Mouse (Mus musculus) kidney, postnatal 10 days (tissue): ENCODE results near the gene Mfsd12.

Source experiments
- DNase-seq: peaks from one replicate; pipeline ENCODE4 v3.0.0; 2021; ENCODE audit warnings: mixed read lengths

Mfsd12 gene

DNA sequence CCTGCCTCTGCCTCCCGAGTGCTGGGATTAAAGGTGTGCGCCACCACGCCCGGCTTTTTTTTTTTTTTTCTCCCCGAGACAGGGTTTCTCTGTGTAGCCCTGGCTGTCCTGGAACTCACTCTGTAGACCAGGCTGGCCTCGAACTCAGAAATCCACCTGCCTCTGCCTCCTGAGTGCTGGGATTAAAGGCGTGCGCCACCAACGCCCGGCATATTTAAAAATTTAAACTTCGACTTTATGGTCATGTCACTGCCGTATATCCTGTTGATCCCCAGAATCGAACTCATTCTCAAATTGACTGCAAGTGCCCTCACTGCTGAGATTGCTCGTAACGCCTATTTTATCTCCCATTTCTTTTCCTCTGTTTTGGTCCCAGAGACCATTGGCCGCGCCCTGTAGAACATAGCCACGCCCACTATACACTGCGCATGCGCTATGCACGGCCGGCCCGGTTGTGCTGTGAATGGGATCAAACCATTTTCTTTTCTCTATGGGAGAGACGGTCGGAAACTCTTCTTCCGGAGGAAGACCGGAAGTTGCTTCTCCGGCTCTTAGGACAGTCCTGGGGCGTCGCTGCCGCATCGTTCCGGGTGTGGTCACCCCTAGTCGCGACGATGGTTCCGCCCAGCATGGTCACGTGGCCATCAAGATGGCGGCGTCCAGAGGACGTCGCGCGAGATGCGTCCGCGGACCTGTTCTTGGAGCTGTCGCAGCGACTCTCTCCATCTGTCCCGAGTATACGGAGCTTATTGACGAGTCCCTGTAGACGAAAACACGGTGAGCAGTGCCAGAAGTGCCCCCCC is 26.7 kb downstream of the Mfsd12 start, which contains the start of the genes Dohh and Gm48551:
TSS of gene Dohh (plus strand) at position 627 of the 803 bp plus-strand sequence.
TSS of gene Gm48551 (plus strand) at position 665 of the 803 bp plus-strand sequence.
- peak; percentile 100 for DNase-seq

GRCm38 (mm10) chr10:81384605-81384982 is 27.3 kb downstream of the Mfsd12 start:
- DNase-seq = no peak

GRCm38 (mm10) chr10:81385603-81386306 is 28.5 kb downstream of the Mfsd12 start:
- no peak for DNase-seq

DNA sequence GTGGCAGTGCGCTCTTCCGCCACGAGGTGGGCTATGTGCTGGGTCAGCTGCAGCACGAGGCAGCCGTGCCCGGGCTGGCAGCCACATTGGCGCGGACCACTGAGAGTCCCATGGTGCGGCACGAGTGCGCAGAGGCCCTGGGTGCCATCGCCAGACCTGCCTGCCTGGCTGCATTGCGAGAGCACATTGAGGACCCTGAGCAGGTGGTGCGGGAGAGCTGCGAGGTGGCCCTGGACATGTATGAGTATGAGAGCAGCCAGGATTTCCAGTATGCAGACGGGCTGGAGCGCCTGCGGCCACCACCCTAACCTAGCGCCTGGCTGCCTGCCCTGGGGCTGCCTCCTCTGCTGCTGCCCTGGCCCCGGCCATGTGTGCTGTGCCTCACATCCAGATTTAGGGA is 30.4 kb downstream of the Mfsd12 start:
- no peak for DNase-seq

DNA sequence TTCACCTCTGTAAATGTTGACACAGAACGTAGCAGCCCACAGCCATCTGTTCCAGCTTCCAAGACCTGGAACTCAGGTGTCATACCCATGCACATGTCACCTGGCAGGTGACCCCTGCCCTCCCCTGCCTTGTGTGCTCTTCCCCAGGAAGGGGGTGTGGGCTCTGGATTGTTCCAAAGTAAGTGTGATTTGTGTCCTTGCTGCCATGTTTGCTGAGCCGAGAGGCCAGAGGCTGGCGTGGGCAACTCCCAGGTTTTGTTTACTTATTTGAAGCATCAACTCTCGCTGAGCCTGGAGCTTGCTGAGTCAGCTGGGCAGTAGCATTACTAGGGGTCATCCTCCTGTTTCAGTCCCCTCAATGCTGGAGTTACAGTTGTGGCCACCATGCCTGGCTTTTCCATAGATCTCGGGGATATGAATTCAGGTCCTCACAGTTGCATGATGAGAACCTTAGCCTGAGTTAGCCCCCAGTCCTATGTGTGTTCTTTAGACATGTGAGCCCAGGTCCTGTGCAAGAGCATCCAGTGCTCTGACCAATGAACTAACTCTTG is 31.3 kb downstream of the Mfsd12 start, which contains the start of gene Gm48552:
TSS of gene Gm48552 (plus strand) at position 501 of the 551 bp plus-strand sequence.
- DNase-seq = no peak

DNA sequence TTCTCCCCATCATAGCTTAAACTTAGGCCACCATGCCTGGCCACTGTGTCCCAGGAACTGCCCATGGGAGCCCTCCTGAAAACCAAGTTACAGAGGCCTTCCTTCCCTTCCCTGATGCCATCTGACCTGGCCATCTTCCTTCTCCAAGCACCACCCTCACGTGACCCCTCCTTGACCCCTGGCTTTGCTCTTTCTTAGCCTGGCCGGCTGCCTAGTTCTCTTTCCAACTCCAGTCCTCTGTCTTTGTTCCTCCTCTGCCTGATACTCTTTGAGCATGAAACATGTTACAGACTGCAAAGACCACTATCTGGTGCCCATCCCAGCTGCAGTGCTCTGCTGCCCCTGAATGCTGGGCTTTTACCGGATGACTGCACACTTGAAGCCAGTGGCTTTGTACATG is 32.1 kb downstream of the Mfsd12 start:
- DNase-seq = peak; percentile 73

DNA sequence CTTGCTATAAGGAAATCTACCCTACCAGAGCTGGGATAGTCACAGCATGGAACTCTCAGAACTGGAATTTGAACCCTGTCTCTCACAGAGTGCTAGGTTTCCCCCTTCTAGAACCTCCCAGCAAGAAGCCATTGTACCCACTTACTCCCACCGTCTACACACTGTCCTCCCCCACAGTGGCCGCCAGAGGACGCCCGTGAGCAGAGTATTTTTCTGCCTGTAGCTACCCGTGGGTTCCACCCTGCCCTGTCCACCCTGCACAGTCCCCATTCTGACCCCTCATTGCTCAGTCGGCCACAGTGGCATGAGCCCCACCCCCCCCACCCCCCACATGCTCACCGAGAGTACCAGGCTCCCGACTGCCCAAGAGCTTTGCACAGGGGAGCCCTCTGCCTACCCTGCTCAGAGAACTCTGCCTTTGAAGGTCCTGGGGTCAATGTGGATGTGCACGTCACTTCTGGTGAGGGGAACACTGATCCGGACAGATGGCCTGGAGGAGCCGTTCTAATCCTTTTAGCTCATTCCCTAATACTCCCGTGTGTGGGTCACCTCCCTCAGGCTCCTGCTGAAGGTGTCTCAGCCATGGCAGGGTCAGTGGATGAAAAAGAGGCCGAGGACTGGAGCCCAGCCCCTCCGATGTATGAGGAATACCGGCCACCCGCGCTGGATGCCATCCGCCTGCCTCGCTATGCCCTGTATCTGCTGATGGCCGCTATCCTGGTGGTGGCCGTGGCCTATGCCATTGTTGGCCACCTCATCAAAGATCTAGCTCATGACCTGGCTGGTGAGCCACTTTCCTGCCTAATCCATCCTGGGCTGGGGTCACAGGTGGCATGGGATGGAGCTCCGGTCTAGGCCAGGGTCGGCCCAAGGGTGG is 32.7 kb downstream of the Mfsd12 start:
- peak; percentile 86 for DNase-seq

GRCm38 (mm10) chr10:81390678-81390965 is 33.3 kb downstream of the Mfsd12 start:
- no peak for DNase-seq

GRCm38 (mm10) chr10:81392270-81392669 is 35.0 kb downstream of the Mfsd12 start:
- no peak for DNase-seq

- peak; percentile 70 for DNase-seq
Observed at GRCm38 (mm10) chr10:81392781-81393185, 35.5 kb downstream of the Mfsd12 start, which contains the start of gene Smim24. Gene Smim24, plus strand, starts transcription at chr10:81393051.

DNA sequence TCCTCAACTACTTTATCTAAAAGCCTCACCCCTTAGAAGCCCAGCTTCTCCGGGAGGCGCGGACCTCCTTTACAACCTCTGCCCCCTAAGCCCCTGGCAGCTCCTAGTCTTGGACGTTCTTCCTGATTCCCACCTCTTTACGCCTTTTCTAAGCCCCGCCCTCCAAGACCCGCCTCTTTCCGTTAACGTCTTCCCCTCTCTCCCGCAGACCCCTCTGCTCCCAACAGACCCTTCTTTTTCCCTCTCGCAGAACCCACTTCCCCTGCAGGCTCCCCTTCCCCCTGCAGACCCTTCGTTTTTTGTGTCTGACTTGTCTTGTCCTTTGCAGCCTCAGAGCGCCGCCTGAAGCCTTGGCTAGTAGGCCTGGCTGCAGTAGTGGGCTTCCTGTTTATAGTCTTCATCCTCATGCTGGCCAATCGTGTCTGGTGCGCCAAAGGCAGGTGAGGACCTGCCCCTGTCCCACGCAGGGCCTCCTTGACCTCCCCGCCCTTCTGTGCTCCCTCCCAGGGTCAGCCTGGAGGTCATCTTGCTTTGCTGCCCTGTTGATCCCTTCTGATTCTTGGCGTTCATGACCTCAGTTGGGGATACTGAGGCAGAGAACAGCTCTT is 36.3 kb downstream of the Mfsd12 start:
- peak; percentile 74 for DNase-seq

DNA sequence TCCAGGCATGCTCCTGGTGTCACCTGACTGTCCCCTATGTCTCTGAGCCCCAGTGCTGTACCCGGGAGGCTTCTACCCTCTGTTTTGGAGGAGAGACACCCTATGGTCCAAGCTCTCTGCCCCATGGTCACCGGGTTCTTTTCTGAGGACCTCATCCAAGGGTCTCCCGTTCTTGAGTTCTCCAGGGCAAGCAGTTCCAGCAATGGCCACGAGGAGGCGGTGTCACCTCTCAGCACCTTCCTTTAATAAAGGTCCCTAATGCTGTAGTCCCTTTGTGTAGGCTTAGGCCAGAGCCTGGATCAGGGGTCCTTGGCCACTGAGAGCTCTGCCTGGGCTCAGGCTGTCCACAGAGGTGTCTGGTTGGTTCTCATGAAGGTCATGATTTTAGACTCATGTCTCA is 37.8 kb downstream of the Mfsd12 start:
- peak; percentile 88 for DNase-seq

DNA sequence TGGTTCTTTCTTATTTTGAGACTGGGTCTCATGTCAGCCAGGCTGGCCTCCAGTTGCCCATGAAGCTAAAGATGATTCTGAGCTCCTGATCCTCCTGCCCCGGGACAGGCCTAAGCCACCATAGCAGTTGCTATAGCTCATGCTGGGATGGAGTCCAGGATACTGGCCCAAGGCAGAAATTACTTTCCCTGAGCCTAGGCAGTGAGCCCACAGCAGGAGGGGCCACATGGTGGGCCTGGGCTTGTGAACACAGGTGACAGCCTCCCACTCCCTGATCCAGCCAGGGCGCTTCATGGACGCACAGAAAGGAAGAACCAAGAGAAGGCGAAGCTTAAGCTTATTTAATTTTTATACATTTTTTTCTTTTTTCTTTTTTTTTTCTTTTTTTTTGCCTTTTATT is 38.6 kb downstream of the Mfsd12 start:
- DNase-seq = no peak

DNA sequence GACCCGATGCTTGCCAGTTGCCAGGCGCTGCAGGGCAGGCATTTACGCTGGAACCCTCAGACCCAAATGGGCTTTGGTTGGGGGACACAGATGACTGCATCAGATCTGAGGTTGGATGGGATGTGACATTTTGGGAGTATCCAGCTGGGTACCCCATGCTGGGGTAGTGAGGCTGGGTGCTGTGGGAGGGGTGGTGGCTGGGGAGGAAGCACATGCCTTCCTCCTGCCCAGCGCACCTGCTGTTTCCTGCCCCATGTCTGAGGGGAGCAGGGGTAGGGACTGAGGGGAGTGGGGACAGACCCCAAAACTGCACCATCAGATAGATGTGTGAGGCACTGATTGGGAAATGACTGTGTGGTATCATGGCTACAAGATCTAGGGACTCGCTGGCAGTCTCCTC is 39.5 kb downstream of the Mfsd12 start:
- DNase-seq = no peak

DNA sequence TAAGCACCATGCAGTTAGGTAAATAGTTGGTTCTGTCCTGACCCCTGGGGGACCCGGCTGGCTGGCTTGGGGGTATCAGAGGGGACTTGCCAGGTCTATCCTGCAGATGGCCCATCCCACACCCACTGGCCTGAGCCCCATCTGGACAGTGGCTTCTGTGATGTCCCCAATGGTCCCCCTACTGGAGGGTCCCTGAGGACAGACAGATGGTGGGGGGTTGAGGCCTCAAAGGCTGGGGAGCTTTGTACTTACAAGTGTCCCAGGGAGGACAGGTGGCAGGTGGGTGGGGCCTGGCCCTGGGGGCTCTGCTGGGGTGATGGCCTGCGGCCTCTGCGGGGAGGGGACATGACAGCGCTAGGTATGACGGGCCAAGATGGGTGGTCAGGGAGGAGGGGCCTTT is 42.0 kb downstream of the Mfsd12 start:
- no peak for DNase-seq

GRCm38 (mm10) chr10:81399798-81400308 is 42.6 kb downstream of the Mfsd12 start:
- DNase-seq = no peak

GRCm38 (mm10) chr10:81400371-81401204 is 43.3 kb downstream of the Mfsd12 start:
- DNase-seq = peak; percentile 33

- peak; percentile 45 for DNase-seq
Observed at GRCm38 (mm10) chr10:81401205-81401520, 43.9 kb downstream of the Mfsd12 start.

DNA sequence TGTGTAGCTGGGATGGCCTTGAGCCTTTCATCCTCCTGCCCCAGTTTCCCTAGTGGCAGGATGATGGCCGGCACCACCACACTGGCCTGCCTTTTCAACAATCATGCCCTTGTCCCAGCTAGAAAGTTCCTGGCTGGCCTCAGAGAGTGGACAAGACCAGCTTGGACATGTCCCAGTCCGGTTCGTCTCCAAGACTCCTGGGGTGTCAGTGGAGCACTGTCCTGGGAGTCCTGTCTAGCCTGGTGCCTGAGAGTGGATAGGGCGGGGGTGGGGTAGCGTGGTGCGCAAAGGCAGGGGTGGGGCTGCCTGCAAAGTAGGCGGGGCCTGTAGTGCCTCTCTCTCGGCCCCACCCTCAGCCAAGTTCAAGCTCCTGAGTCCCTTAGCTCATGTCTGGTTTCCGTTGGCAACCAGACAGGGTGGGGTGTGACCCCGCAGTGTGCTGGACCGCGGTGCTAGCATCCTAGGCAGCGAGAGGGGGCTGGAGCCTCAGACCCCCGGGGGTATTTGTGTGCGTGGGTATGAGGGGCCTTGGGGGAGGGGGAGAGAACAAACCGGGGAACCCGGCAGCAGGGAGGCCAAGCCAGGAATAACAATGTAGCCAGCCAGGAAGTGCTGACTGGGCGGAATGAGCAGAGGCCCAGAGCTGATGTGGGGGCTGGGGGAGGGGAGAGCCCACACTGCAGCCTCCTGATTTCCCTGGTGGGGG is 44.4 kb downstream of the Mfsd12 start:
- DNase-seq = peak; percentile 91

- no peak for DNase-seq
Observed at GRCm38 (mm10) chr10:81402227-81402765, 45.0 kb downstream of the Mfsd12 start.
